Mouse (Mus musculus): ENCODE results near the gene Slc4a8. TPM values are rescaled to one million over a fixed set of nuclear protein-coding genes. Genes with fewer than 3 reads are reported as not detected.
A peak's percentile ranks its signal among the peaks of the same experiment; 100 is the strongest.

Gene Slc4a8
- polyA plus RNA-seq, 1 experiment from 2014 or later: 8.4 TPM

- H3K27me3 ChIP-seq (ENCODE audit: low read depth, poor library complexity, severe bottlenecking): peaks cover 3% of the 10 kb centered on the region; the same call in 1 of the 2 replicates
- DNase-seq (ENCODE audit: low spot score): no peak
- H3K9me3 ChIP-seq (replicated peaks): no peaks in the 10 kb centered on the region
- H3K27ac ChIP-seq (replicated peaks): no peak overlapping the region
- WGBS: 43% methylated on average over 5 of the region's 5 CpGs
- H3K4me1 ChIP-seq: no peaks in the 10 kb centered on the region
- no peak overlapping the region for H3K4me3 ChIP-seq
- H3K36me3 ChIP-seq: no peaks in the 10 kb centered on the region
Observed at GRCm38 (mm10) chr15:100860856-100861255, 99.3 kb downstream of the Slc4a8 start.

DNA sequence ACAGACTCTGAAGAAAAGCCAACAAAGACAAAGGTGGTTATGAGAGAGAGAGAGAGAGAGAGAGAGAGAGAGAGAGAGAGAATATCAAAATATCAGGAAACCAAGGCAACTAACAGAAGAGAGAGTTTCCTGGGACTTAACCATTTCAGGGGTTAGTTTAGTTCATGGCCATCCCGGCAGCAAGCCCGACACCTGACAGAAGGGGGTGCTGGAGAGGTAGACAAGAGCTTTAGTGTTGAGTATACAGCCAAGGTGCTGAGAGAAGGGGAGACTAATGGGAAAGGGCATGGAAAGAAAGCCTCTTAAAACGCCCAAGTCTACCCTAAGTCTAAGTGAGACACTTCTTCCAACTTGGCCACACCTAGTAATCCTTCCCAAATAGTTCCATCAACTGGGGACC is 104.0 kb downstream of the Slc4a8 start:
- no peaks in the 10 kb centered on the region; the same call in 1 of the 2 replicates for H3K9me3 ChIP-seq (replicated peaks)
- DNase-seq (ENCODE audit: low spot score): no peak
- no peak overlapping the region for H3K27ac ChIP-seq (replicated peaks)
- no peaks in the 10 kb centered on the region for H3K36me3 ChIP-seq
- WGBS: 39% methylated on average over 3 of the region's 3 CpGs
- H3K4me3 ChIP-seq: no peak overlapping the region
- H3K27me3 ChIP-seq (ENCODE audit: low read depth, poor library complexity, severe bottlenecking): peaks cover 23% of the 10 kb centered on the region
- peaks cover 5% of the 10 kb centered on the region for H3K4me1 ChIP-seq

GRCm38 (mm10) chr15:100869558-100869957 is 108.0 kb downstream of the Slc4a8 start, which contains the start of gene Scn8a:
Scn8a (plus strand) TSS chr15:100869858.
- Histone ChIP-seq H3K36me3 (no peaks in the 10 kb centered on the region), H3K4me1 (peaks cover 31% of the 10 kb centered on the region), H3K4me3 (peak within 1 kb of the TSS; percentile 78), H3K9me3 (replicated peaks) (no peaks in the 10 kb centered on the region; the same call in 1 of the 2 replicates), H3K27me3 (ENCODE audit: low read depth, poor library complexity, severe bottlenecking) (peaks cover 54% of the 10 kb centered on the region), H3K27ac (replicated peaks) (peak within 1 kb of the TSS; percentile 76)
- 82% methylated on average over 7 of the region's 7 CpGs for WGBS
- DNase-seq (ENCODE audit: low spot score): no peak

DNA sequence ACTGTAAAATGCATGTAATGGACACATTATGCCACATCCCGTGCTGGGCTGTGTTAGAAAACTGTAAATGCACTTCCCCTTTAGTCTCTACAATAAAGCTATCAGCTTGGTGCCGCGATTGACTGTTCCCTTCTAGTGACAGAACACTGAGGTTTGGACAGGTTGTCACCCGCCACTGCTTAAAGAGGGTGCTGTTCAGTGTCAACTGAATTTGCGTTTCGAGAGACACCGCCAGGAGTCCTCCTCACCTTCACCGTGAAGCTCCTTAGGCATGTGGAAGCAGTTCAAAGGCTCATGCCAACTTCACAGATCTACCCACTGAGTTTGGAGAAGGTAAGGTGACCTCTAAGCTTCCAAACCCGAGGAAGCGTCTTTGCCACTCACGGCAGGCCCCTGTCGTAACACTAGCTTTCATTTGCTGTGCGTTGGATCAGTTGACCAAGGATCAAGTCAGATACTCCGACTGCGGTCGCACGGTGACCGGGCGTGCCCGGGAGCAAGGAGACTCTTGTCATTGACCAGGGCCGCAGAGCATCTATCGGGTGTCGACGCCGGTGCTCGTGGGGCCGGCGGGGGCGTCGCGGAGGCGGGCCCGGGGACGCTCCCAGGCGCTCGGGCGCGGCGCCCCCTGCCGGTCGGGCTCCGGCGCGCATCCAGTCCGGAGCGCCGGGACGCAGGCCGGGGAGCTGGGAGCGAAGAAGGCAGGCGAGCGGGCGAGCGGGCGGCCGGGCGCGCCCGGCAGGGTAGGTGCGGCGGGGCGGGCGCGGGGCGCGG is 108.6 kb downstream of the Slc4a8 start:
- no peaks in the 10 kb centered on the region; the same call in 1 of the 2 replicates for H3K9me3 ChIP-seq (replicated peaks)
- DNase-seq (ENCODE audit: low spot score): peak; percentile 79
- no peaks in the 10 kb centered on the region for H3K36me3 ChIP-seq
- H3K4me1 ChIP-seq: peaks cover 31% of the 10 kb centered on the region
- H3K27me3 ChIP-seq (ENCODE audit: low read depth, poor library complexity, severe bottlenecking): peaks cover 54% of the 10 kb centered on the region
- H3K27ac ChIP-seq (replicated peaks): peak overlapping the region; percentile 76
- WGBS: 5% methylated on average over 65 of the region's 66 CpGs
- H3K4me3 ChIP-seq: peak overlapping the region; percentile 78

DNA sequence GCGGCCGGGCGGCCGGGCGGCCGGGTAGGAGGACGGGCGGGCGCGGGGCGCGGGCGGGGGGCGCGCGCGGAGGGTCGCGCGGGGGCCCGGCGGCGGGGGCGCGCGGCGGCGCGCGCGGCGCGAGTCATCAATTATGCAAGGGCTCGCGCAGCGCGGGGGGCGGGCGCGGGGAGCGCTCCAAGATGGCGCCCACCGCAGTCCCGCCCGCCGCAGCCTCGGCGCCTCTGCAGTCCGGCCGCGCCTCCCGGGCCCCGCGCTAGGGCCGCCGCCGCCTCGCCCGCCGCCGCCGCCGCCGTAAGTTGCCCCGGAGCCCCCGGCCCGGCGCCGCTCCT is 109.2 kb downstream of the Slc4a8 start:
- Histone ChIP-seq H3K4me1 (peaks cover 31% of the 10 kb centered on the region), H3K36me3 (no peaks in the 10 kb centered on the region), H3K4me3 (peak overlapping the region; percentile 78), H3K27ac (replicated peaks) (peak overlapping the region; percentile 94), H3K27me3 (ENCODE audit: low read depth, poor library complexity, severe bottlenecking) (peaks cover 54% of the 10 kb centered on the region), H3K9me3 (replicated peaks) (no peaks in the 10 kb centered on the region; the same call in 1 of the 2 replicates)
- WGBS: 21% methylated on average over 50 of the region's 69 CpGs
- DNase-seq (ENCODE audit: low spot score): peak; percentile 59

GRCm38 (mm10) chr15:100871107-100872011 is 109.8 kb downstream of the Slc4a8 start:
- DNase-seq (ENCODE audit: low spot score): peak; percentile 64
- Histone ChIP-seq H3K27me3 (ENCODE audit: low read depth, poor library complexity, severe bottlenecking) (peaks cover 54% of the 10 kb centered on the region), H3K27ac (replicated peaks) (peak overlapping the region; percentile 94), H3K4me1 (peaks cover 31% of the 10 kb centered on the region), H3K36me3 (no peaks in the 10 kb centered on the region), H3K4me3 (peak overlapping the region; percentile 78), H3K9me3 (replicated peaks) (no peaks in the 10 kb centered on the region; the same call in 1 of the 2 replicates)
- WGBS: under 1% methylated on average over 52 of the region's 53 CpGs

GRCm38 (mm10) chr15:100873155-100873554 is 111.6 kb downstream of the Slc4a8 start:
- Histone ChIP-seq H3K27me3 (ENCODE audit: low read depth, poor library complexity, severe bottlenecking) (peaks cover 54% of the 10 kb centered on the region), H3K36me3 (no peaks in the 10 kb centered on the region), H3K9me3 (replicated peaks) (no peaks in the 10 kb centered on the region), H3K4me1 (peaks cover 31% of the 10 kb centered on the region), H3K4me3 (peak overlapping the region; percentile 78; the same call in 1 of the 2 replicates), H3K27ac (replicated peaks) (no peak overlapping the region)
- 5% methylated on average over 16 of the region's 16 CpGs for WGBS
- peak; percentile 77 for DNase-seq (ENCODE audit: low spot score)

Other genes starting within 250 kb of the Slc4a8 start
- gene Tfcp2, start 209.7 kb upstream of the Slc4a8 start, polyA plus RNA-seq (2016; fragmentation: Nextera tagmentation; extraction: Ambion mirVana): 34.5 and 39.5 TPM in 2 replicates
- 4.7 and 10.0 TPM in 2 replicates for gene Pou6f1, start 161.8 kb upstream of the Slc4a8 start, polyA plus RNA-seq (2016; fragmentation: Nextera tagmentation; extraction: Ambion mirVana)
- 231 and 250 TPM in 2 replicates for gene Dazap2, start 146.4 kb upstream of the Slc4a8 start, polyA plus RNA-seq (2016; fragmentation: Nextera tagmentation; extraction: Ambion mirVana)
- gene Smagp, start 124.8 kb upstream of the Slc4a8 start, polyA plus RNA-seq (2016; fragmentation: Nextera tagmentation; extraction: Ambion mirVana): 3.9 and 4.7 TPM in 2 replicates
- 3.2 and 5.0 TPM in 2 replicates for gene Bin2, start 92.2 kb upstream of the Slc4a8 start, polyA plus RNA-seq (2016; fragmentation: Nextera tagmentation; extraction: Ambion mirVana)
- 0.96 and 1.7 TPM in 2 replicates for gene Cela1, start 73.8 kb upstream of the Slc4a8 start, polyA plus RNA-seq (2016; fragmentation: Nextera tagmentation; extraction: Ambion mirVana)
- gene Galnt6, start 32.4 kb upstream of the Slc4a8 start, polyA plus RNA-seq (2016; fragmentation: Nextera tagmentation; extraction: Ambion mirVana): 0.07 and 0.09 TPM in 2 replicates
- gene Scn8a, start 108.1 kb downstream of the Slc4a8 start, polyA plus RNA-seq (2016; fragmentation: Nextera tagmentation; extraction: Ambion mirVana): 10.6 and 12.3 TPM in 2 replicates

Measured in midbrain, embryonic 10.5 days (tissue).